Mouse (Mus musculus): ENCODE results near the gene Ube2e1. TPM values are rescaled to one million over a fixed set of nuclear protein-coding genes. Genes with fewer than 3 reads are reported as not detected.

Ube2e1 gene
- total RNA-seq, 2 experiments from 2014 or later, result 117 to 120 TPM

Other genes starting within 250 kb of the Ube2e1 start
- 10 to 100 TPM; 50.1 to 57.3 TPM for gene Nr1d2, start 92.7 kb downstream of the Ube2e1 start, total RNA-seq (2021)
- 10 to 100 TPM; 78.4 to 83.4 TPM for gene Nkiras1, start 60.7 kb downstream of the Ube2e1 start, total RNA-seq (2021)
- gene Rpl15, start 60.5 kb downstream of the Ube2e1 start, total RNA-seq (2021), result 100 to 1,000 TPM; 585 to 608 TPM

Measured in left cerebral cortex, postnatal 10 days (tissue).